Mouse (Mus musculus): ENCODE data around the gene Ppox. TPM values are rescaled to one million over a fixed set of nuclear protein-coding genes. Genes with fewer than 3 reads are reported as not detected.
"Not testable (repeated sequence)": the region's sequence is repeated elsewhere in the genome, so short reads cannot be mapped to it uniquely, and the experiment has no call there.

Gene Ppox
- polyA plus RNA-seq (2014; fragmentation: Nextera tagmentation; extraction: Ambion mirVana) = 50.9 and 51.7 TPM in 2 replicates

GRCm38 (mm10) chr1:171280916-171281527 is at the start of gene Ppox:
Gene Ppox (minus strand): TSS chr1:171281186.
- TF ChIP-seq CTCF (IDR thresholded peaks at IDR 0.05; ENCODE audit: low read depth) = no peak
- Histone ChIP-seq H3K4me3 (ENCODE audit: low read depth, low read length) (peak within 1 kb of the TSS; percentile 76), H3K27me3 (ENCODE audit: insufficient read depth, low read length) (no peaks in the 10 kb centered on the region), H3K4me1 (ENCODE audit: insufficient read depth) (no peaks in the 10 kb centered on the region), H3K9me3 (ENCODE audit: low read depth, low read length) (no peaks in the 10 kb centered on the region), H3K36me3 (ENCODE audit: insufficient read depth) (peaks cover 65% of the 10 kb centered on the region), H3K9ac (peak within 1 kb of the TSS; percentile 86), H3K27ac (ENCODE audit: low read depth) (peak within 1 kb of the TSS; percentile 91), H3K4me2 (peak within 1 kb of the TSS; percentile 94)
- WGBS = under 1% methylated on average over 26 of the region's 26 CpGs
- ATAC-seq (ENCODE audit: insufficient read depth) (peak; percentile 98), DNase-seq (peak; percentile 97)

- H3K4me1 ChIP-seq (ENCODE audit: insufficient read depth) = 0 out of 2 replicates have a peak, but pooled peaks cover 5% of the 10 kb centered on the region
- peaks cover 18% of the 10 kb centered on the region for H3K36me3 ChIP-seq (ENCODE audit: insufficient read depth)
- peak overlapping the region; percentile 98 for H3K27ac ChIP-seq (ENCODE audit: low read depth)
- peak overlapping the region; percentile 78 for H3K4me3 ChIP-seq (ENCODE audit: low read depth, low read length)
- no peaks in the 10 kb centered on the region for H3K9me3 ChIP-seq (ENCODE audit: low read depth, low read length)
- no peak for TF ChIP-seq CTCF (IDR thresholded peaks at IDR 0.05; ENCODE audit: low read depth)
- H3K9ac ChIP-seq = peak overlapping the region; percentile 83
- peak overlapping the region; percentile 86 for H3K4me2 ChIP-seq
- H3K27me3 ChIP-seq (ENCODE audit: insufficient read depth, low read length) = no peaks in the 10 kb centered on the region
- no peak for ATAC-seq (ENCODE audit: insufficient read depth)
- peak; percentile 57 for DNase-seq
- under 1% methylated on average over 4 of the region's 4 CpGs for WGBS
Measured at GRCm38 (mm10) chr1:171330216-171330560, 49.2 kb upstream of the Ppox start.

- TF ChIP-seq CTCF (IDR thresholded peaks at IDR 0.05; ENCODE audit: low read depth) = no peak
- Histone ChIP-seq H3K4me3 (ENCODE audit: low read depth, low read length) (peak overlapping the region; percentile 78), H3K4me2 (peak overlapping the region; percentile 86), H3K9me3 (ENCODE audit: low read depth, low read length) (no peaks in the 10 kb centered on the region), H3K27ac (ENCODE audit: low read depth) (peak overlapping the region; percentile 98), H3K9ac (peak overlapping the region; percentile 83), H3K36me3 (ENCODE audit: insufficient read depth) (peaks cover 22% of the 10 kb centered on the region), H3K4me1 (ENCODE audit: insufficient read depth) (0 out of 2 replicates have a peak, but pooled peaks cover 5% of the 10 kb centered on the region), H3K27me3 (ENCODE audit: insufficient read depth, low read length) (no peaks in the 10 kb centered on the region)
- ATAC-seq (ENCODE audit: insufficient read depth) = peak; percentile 93
- WGBS = under 1% methylated on average over 57 of the region's 61 CpGs
- DNase-seq = peak; percentile 92
Measured at GRCm38 (mm10) chr1:171329433-171330215, 48.6 kb upstream of the Ppox start.

- 0 out of 2 replicates have a peak, but pooled peaks cover 5% of the 10 kb centered on the region for H3K4me1 ChIP-seq (ENCODE audit: insufficient read depth)
- peak within 1 kb of the TSS; percentile 98 for H3K27ac ChIP-seq (ENCODE audit: low read depth)
- peaks cover 19% of the 10 kb centered on the region for H3K36me3 ChIP-seq (ENCODE audit: insufficient read depth)
- H3K9me3 ChIP-seq (ENCODE audit: low read depth, low read length) = no peaks in the 10 kb centered on the region
- no peak for TF ChIP-seq CTCF (IDR thresholded peaks at IDR 0.05; ENCODE audit: low read depth)
- peak within 1 kb of the TSS; percentile 83 for H3K9ac ChIP-seq
- WGBS = under 1% methylated on average over 48 of the region's 48 CpGs
- H3K27me3 ChIP-seq (ENCODE audit: insufficient read depth, low read length) = no peaks in the 10 kb centered on the region
- peak within 1 kb of the TSS; percentile 78 for H3K4me3 ChIP-seq (ENCODE audit: low read depth, low read length)
- peak within 1 kb of the TSS; percentile 86 for H3K4me2 ChIP-seq
- ATAC-seq (ENCODE audit: insufficient read depth) (peak; percentile 93), DNase-seq (peak; percentile 94)
Measured at GRCm38 (mm10) chr1:171328839-171329432, 48.0 kb upstream of the Ppox start, which contains the start of gene Dedd. Gene Dedd (plus strand): TSS chr1:171329145.

GRCm38 (mm10) chr1:171328244-171328643 is 47.3 kb upstream of the Ppox start:
- 0 out of 2 replicates have a peak, but pooled peaks cover 5% of the 10 kb centered on the region for H3K4me1 ChIP-seq (ENCODE audit: insufficient read depth)
- 16% methylated on average over 9 of the region's 9 CpGs for WGBS
- no peaks in the 10 kb centered on the region for H3K27me3 ChIP-seq (ENCODE audit: insufficient read depth, low read length)
- H3K9me3 ChIP-seq (ENCODE audit: low read depth, low read length) = no peaks in the 10 kb centered on the region
- DNase-seq (peak; percentile 33), ATAC-seq (ENCODE audit: insufficient read depth) (no peak)
- peak overlapping the region; percentile 98; the same call in 1 of the 2 replicates for H3K27ac ChIP-seq (ENCODE audit: low read depth)
- peak overlapping the region; percentile 78 for H3K4me3 ChIP-seq (ENCODE audit: low read depth, low read length)
- H3K9ac ChIP-seq = peak overlapping the region; percentile 83
- H3K4me2 ChIP-seq = peak overlapping the region; percentile 86
- TF ChIP-seq CTCF (IDR thresholded peaks at IDR 0.05; ENCODE audit: low read depth) = no peak
- peaks cover 16% of the 10 kb centered on the region for H3K36me3 ChIP-seq (ENCODE audit: insufficient read depth)

- ATAC-seq (ENCODE audit: insufficient read depth); H3K4me3 ChIP-seq (ENCODE audit: low read depth, low read length); H3K9me3 ChIP-seq (ENCODE audit: low read depth, low read length); H3K4me2 ChIP-seq; H3K4me1 ChIP-seq (ENCODE audit: insufficient read depth); H3K36me3 ChIP-seq (ENCODE audit: insufficient read depth); H3K27ac ChIP-seq (ENCODE audit: low read depth); DNase-seq; H3K27me3 ChIP-seq (ENCODE audit: insufficient read depth, low read length); H3K9ac ChIP-seq: not testable (repeated sequence)
- 89% methylated on average over 4 of the region's 4 CpGs for WGBS
Measured at GRCm38 (mm10) chr1:171326588-171326987, 45.6 kb upstream of the Ppox start.

GRCm38 (mm10) chr1:171325571-171325970 is 44.6 kb upstream of the Ppox start:
- no peak overlapping the region for H3K4me3 ChIP-seq (ENCODE audit: low read depth, low read length)
- ATAC-seq (ENCODE audit: insufficient read depth) (no peak), DNase-seq (no peak)
- 71% methylated on average over 2 of the region's 2 CpGs for WGBS
- no peak for TF ChIP-seq CTCF (IDR thresholded peaks at IDR 0.05; ENCODE audit: low read depth)
- 0 out of 2 replicates have a peak, but pooled peaks cover 5% of the 10 kb centered on the region for H3K4me1 ChIP-seq (ENCODE audit: insufficient read depth)
- H3K27ac ChIP-seq (ENCODE audit: low read depth) = no peak overlapping the region
- no peaks in the 10 kb centered on the region for H3K27me3 ChIP-seq (ENCODE audit: insufficient read depth, low read length)
- H3K4me2 ChIP-seq = no peak overlapping the region
- 0 out of 2 replicates have a peak, but pooled peaks cover 5% of the 10 kb centered on the region for H3K36me3 ChIP-seq (ENCODE audit: insufficient read depth)
- no peak overlapping the region for H3K9ac ChIP-seq
- H3K9me3 ChIP-seq (ENCODE audit: low read depth, low read length) = no peaks in the 10 kb centered on the region
